Mouse (Mus musculus) E14TG2a.4 (cell line): ENCODE measurements at regions not wholly inside any gene's neighbourhood (a gene's known extent, or its start where the extent isn't known, plus 50 kb on each side); places are given as distances from the start of the nearest gene placed in this dataset.

ENCODE experiments used
- CTCF ChIP-seq: conservative IDR thresholded peaks from 2 replicates; pipeline ENCODE4 v1.5.1; 2014; ENCODE audit warnings: low read length
- NANOG ChIP-seq: IDR thresholded peaks from 2 replicates; pipeline ENCODE4 v1.6.1; 2014; ENCODE audit warnings: borderline replicate concordance, low read length, mixed read lengths

DNA sequence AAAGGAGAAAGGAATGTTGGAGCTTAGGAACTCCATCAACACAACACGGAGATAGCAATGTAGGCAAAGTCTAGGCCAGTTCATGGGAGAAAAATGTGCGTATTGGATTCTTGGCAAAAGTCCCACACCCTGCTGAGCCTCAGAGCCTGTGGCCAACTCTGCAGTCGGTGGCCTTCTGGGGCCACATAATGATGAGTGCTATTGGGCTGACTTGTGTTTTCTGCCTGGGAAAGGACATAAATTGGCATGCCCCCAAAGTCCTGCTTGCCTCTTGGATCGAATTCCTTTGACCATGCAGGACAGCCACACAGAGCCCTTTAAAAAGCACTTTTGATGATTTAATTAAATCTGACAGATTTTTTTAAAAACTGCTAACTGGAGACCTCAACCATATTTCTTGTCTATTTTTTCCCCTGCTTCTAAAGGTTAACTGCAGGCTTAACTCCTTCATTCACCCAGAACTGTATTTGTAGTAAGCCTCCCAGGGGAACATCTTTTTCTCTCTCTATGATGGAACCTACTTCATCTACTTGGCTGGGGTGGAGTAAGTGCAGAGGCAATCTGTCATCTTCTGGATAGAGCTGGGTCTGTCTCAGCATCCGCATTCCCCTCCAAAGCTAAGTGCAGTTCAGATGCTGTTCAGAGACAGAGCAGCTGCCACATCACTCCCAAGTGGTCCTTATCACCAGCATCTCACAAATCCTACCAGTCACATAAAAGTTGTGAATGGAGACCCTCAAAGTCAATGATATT, 93.9 kb upstream of the St8sia2 start:
- TF ChIP-seq CTCF (no peak), NANOG (no peak)
